Comparison of ENCODE assay signal across 12 mouse cellular contexts in the genomic region with DNA sequence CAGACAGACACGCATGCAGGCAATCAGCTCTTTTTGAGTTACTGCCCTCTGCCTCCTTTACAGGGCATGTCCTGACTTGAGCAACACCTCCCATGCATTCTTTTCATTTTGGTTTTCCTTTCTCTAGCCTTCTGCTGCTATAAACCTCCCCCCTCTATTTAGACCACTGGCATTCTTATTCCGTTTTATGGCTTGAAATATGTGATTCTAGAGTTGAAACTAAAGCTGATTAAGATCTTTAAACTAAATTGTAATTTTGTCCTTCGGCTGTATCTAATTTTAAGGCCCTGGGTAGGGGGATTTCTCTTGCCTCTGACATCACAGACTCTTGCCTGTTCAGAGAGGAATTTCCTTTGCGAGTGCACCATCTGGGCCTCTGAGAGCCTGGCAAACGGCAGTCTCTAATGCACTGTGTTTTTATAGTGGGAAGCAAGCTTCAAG. TPM values are rescaled to one million over a fixed set of nuclear protein-coding genes. Genes with fewer than 3 reads are reported as not detected.
A peak's percentile ranks its signal among the peaks of the same experiment; 100 is the strongest.
DNase-seq lines count a peak whose midpoint lies in the region; ATAC-seq and TF ChIP-seq lines count a peak whose summit lies in the region.
"Had no signal": no experiment of that assay in that cellular context is flagged by ENCODE, and none has a peak within 500 bp of the region (broad histone marks: within the 10 kb centered on the region; RNA-seq: fewer than 3 reads in every experiment).

No protein-coding gene starts in this region.

- 33% methylated on average over 5 of the region's 5 CpGs for WGBS in heart, embryonic 13.5 days
- 56% methylated on average over 5 of the region's 5 CpGs for WGBS in heart, adult 2 months
- 57% methylated on average over 5 of the region's 5 CpGs for WGBS in midbrain, embryonic 16.5 days

- intact Hi-C loops in heart, adult 2 months (cut with DNase I), result no loop called here

- TF ChIP-seq POLR2A in heart, adult 2 months (IDR thresholded peaks at IDR 0.05; ENCODE audit: insufficient read depth, low read depth, low read length), result no peak

- no peaks in the 10 kb centered on the region for H3K9me3 ChIP-seq in heart, embryonic 13.5 days
- no peaks in the 10 kb centered on the region for H3K9me3 ChIP-seq in midbrain, embryonic 16.5 days (replicated peaks; ENCODE audit: control insufficient read depth, low read length, poor library complexity, severe bottlenecking)
- H3K9me3 ChIP-seq: neural tube, embryonic 12.5 days had no signal

- H3K27me3 ChIP-seq in heart, embryonic 13.5 days (replicated peaks), result no peaks in the 10 kb centered on the region
- H3K27me3 ChIP-seq in heart, adult 2 months (ENCODE audit: control insufficient read depth, insufficient read depth, low read length), result no peaks in the 10 kb centered on the region
- no peaks in the 10 kb centered on the region for H3K27me3 ChIP-seq in midbrain, embryonic 16.5 days (ENCODE audit: control insufficient read depth, insufficient read depth, low read depth, low read length)
- H3K27me3 ChIP-seq: neural tube, embryonic 12.5 days had no signal

- no peak for DNase-seq in heart, adult 2 months
- DNase-seq in thymus, postnatal 14 days, result peak; percentile 24
- no peak for DNase-seq in thymus, postnatal 10 days (ENCODE audit: low spot score in 2 of 2)
- DNase-seq in forelimb bud, embryonic 11.5 days (ENCODE audit: low read depth, low spot score), result peak; percentile 55
- DNase-seq in cerebellum, postnatal 25 days, result no peak
- no peak for DNase-seq in thymus, postnatal 25 days
- DNase-seq: adrenal gland, adult 8-10 months; layer of hippocampus, adult 9-11 months; lung, adult 2 months had no signal

- H3K79me2 ChIP-seq in heart, adult 2 months (replicated peaks; ENCODE audit: control insufficient read depth, insufficient read depth, low read length), result no peaks in the 10 kb centered on the region

- H3K36me3 ChIP-seq in heart, embryonic 13.5 days, result no peaks in the 10 kb centered on the region
- H3K36me3 ChIP-seq in heart, adult 2 months (ENCODE audit: control insufficient read depth, insufficient read depth, low read length), result peaks cover 3% of the 10 kb centered on the region; the same call in 1 of the 2 replicates
- no peaks in the 10 kb centered on the region for H3K36me3 ChIP-seq in midbrain, embryonic 16.5 days (ENCODE audit: control insufficient read depth, insufficient read depth, low read length)
- H3K36me3 ChIP-seq: neural tube, embryonic 12.5 days had no signal

- H3K9ac ChIP-seq in heart, embryonic 13.5 days, result 0 out of 2 replicates have a peak overlapping the region, but pooled peaks have one; percentile 10
- no peak overlapping the region for H3K9ac ChIP-seq in heart, adult 2 months (ENCODE audit: low read depth, low read length)
- H3K9ac ChIP-seq in midbrain, embryonic 16.5 days (ENCODE audit: low read depth, low read length), result no peak overlapping the region
- H3K9ac ChIP-seq: neural tube, embryonic 12.5 days had no signal

- ATAC-seq in heart, embryonic 13.5 days (ENCODE audit: extremely low read depth, insufficient number of reproducible peaks, low FRiP score, low TSS enrichment), result no peak
- no peak for ATAC-seq in midbrain, embryonic 16.5 days

- no peak overlapping the region for H3K4me3 ChIP-seq in heart, embryonic 13.5 days
- no peak overlapping the region for H3K4me3 ChIP-seq in heart, adult 2 months
- H3K4me3 ChIP-seq in midbrain, embryonic 16.5 days (ENCODE audit: low read depth, low read length), result no peak overlapping the region
- H3K4me3 ChIP-seq: neural tube, embryonic 12.5 days had no signal

- no peak for TF ChIP-seq EP300 in heart, adult 2 months (IDR thresholded peaks at IDR 0.05; ENCODE audit: insufficient read depth, low read depth, low read length)

- H3K27ac ChIP-seq in heart, embryonic 13.5 days (replicated peaks), result peak overlapping the region; percentile 72
- H3K27ac ChIP-seq in heart, adult 2 months, result no peak overlapping the region
- H3K27ac ChIP-seq in midbrain, embryonic 16.5 days (ENCODE audit: low read length), result no peak overlapping the region
- H3K27ac ChIP-seq: neural tube, embryonic 12.5 days had no signal

- no peak for TF ChIP-seq CTCF in heart, adult 2 months (IDR thresholded peaks at IDR 0.05)

- H3K4me1 ChIP-seq in heart, embryonic 13.5 days, result peaks cover 47% of the 10 kb centered on the region
- H3K4me1 ChIP-seq in heart, adult 2 months (ENCODE audit: control insufficient read depth, insufficient read depth, low read length), result peaks cover 1% of the 10 kb centered on the region; the same call in 1 of the 2 replicates
- H3K4me1 ChIP-seq in midbrain, embryonic 16.5 days (ENCODE audit: control insufficient read depth, insufficient read depth, low read length), result no peaks in the 10 kb centered on the region
- H3K4me1 ChIP-seq: neural tube, embryonic 12.5 days had no signal

- no peak overlapping the region for H3K4me2 ChIP-seq in heart, embryonic 13.5 days
- H3K4me2 ChIP-seq in midbrain, embryonic 16.5 days (ENCODE audit: low read length), result no peak overlapping the region
- H3K4me2 ChIP-seq: neural tube, embryonic 12.5 days had no signal

RNA-seq across cellular contexts. Expression of a gene that starts 48.0 kb away (rescaled TPM):
- 25.6 and 30.8 TPM in 2 replicates for polyA plus RNA-seq in heart, embryonic 13.5 days (2015; fragmentation: Nextera tagmentation; extraction: Ambion mirVana)
- total RNA-seq in heart, adult 2 months (2021), result 100 to 1,000 TPM; 354 to 451 TPM
- polyA plus RNA-seq in heart, adult 2 months (2012; rRNA removed), result 522 and 708 TPM in 2 replicates
- 4.0 and 5.5 TPM in 2 replicates for polyA plus RNA-seq in midbrain, embryonic 16.5 days (2015; fragmentation: Nextera tagmentation; extraction: Ambion mirVana)

Comparison
In these comparisons a context has a peak if more than half of its experiments do, and no peak if none do; other contexts are left out.
1. DNase-seq: peak in thymus, postnatal 14 days (single experiment) and forelimb bud, embryonic 11.5 days (single experiment); none in heart, adult 2 months (0 of 2), thymus, postnatal 10 days (0 of 2), cerebellum, postnatal 25 days (0 of 2) and thymus, postnatal 25 days (single experiment).
2. RNA of a gene that starts 48.0 kb away (polyA plus RNA-seq): 522 to 708 TPM in heart, adult 2 months; 25.6 to 30.8 TPM in heart, embryonic 13.5 days and 4.0 to 5.5 TPM in midbrain, embryonic 16.5 days; every median in the first group is over 10 times any median in the second.